ENCODE assay signal across 8 mouse cellular contexts in the genomic region with DNA sequence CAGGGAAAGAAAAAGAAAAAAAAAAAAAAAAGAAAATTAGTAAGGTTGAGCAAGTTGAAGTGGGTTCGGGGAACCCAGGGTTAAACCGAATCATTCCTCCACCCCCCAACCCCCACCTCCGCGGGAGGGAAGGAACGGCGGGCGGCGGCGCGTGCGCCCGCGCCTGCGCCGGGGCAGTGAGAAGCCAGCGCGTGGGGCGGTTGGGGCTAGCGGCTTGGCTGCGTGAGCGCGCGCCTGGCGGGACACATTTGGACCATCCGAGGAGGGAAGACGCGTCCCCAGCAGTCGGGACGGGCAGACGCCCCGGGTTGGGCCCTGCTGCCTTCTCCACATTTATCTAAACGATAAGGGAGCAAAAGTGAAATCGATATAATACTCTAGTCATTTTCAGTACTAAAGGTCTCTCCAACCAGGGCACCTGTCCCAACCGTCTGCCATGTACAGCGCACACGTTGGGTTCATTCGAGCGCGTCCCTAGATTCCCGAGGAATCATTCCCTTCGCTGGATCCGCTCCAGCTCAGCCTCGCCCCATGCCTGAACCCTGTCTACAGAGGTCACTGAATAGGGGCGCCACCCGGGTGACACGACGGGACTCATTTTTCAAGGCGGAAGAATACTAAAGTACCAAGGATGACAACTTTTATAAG. TPM values are rescaled to one million over a fixed set of nuclear protein-coding genes. Genes with fewer than 3 reads are reported as not detected.
DNase-seq lines count a peak whose midpoint lies in the region; ATAC-seq and TF ChIP-seq lines count a peak whose summit lies in the region.

No protein-coding gene starts in this region.

- no peak for TF ChIP-seq CTCF in bone marrow macrophage, adult 2 months (IDR thresholded peaks at IDR 0.05; ENCODE audit: low read depth, low read length)
- TF ChIP-seq CTCF in embryonic fibroblast, embryonic 13.5 days (IDR thresholded peaks at IDR 0.05; ENCODE audit: borderline replicate concordance, insufficient read depth, low read length): no peak
- TF ChIP-seq CTCF in stomach, postnatal 0 days (IDR thresholded peaks at IDR 0.05; ENCODE audit: low read depth): no peak

- peak; percentile 90 for DNase-seq in CD4-positive, CD25-positive, alpha-beta regulatory T cell, adult 2 months (ENCODE audit: low read depth, low spot score)
- peak; percentile 90 for DNase-seq in neural tube, embryonic 11.5 days (ENCODE audit: low spot score)
- peak; percentile 88 for DNase-seq in stomach, postnatal 0 days (ENCODE audit: low spot score)

- peak overlapping the region; percentile 97 for H3K27ac ChIP-seq in bone marrow macrophage, adult 2 months (ENCODE audit: insufficient read depth, low read depth, low read length)
- peak overlapping the region; percentile 97 for H3K27ac ChIP-seq in embryonic fibroblast, embryonic 13.5 days (ENCODE audit: insufficient read depth, low read length)
- peak overlapping the region; percentile 96 for H3K27ac ChIP-seq in heart, embryonic 12.5 days (ENCODE audit: poor library complexity, severe bottlenecking)
- peak overlapping the region; percentile 99 for H3K27ac ChIP-seq in kidney, embryonic 15.5 days
- H3K27ac ChIP-seq in liver, embryonic 16.5 days (ENCODE audit: low read length): peak overlapping the region; percentile 99
- H3K27ac ChIP-seq in neural tube, embryonic 11.5 days (ENCODE audit: low read depth, low read length): peak overlapping the region; percentile 97
- H3K27ac ChIP-seq in stomach, postnatal 0 days (replicated peaks): peak overlapping the region; percentile 100

- no peaks in the 10 kb centered on the region for H3K9me3 ChIP-seq in heart, embryonic 12.5 days (replicated peaks)
- H3K9me3 ChIP-seq in kidney, embryonic 15.5 days (replicated peaks): no peaks in the 10 kb centered on the region
- H3K9me3 ChIP-seq in liver, embryonic 16.5 days (replicated peaks; ENCODE audit: control insufficient read depth, low read length): no peaks in the 10 kb centered on the region
- no peaks in the 10 kb centered on the region for H3K9me3 ChIP-seq in neural tube, embryonic 11.5 days (ENCODE audit: control insufficient read depth, low read length)
- H3K9me3 ChIP-seq in stomach, postnatal 0 days (ENCODE audit: control insufficient read depth, low read length): no peaks in the 10 kb centered on the region

- H3K9ac ChIP-seq in heart, embryonic 12.5 days: peak overlapping the region; percentile 94
- H3K9ac ChIP-seq in kidney, embryonic 15.5 days: peak overlapping the region; percentile 99
- peak overlapping the region; percentile 100 for H3K9ac ChIP-seq in liver, embryonic 16.5 days (ENCODE audit: low read depth, low read length)
- peak overlapping the region; percentile 98 for H3K9ac ChIP-seq in neural tube, embryonic 11.5 days (ENCODE audit: low read length)
- H3K9ac ChIP-seq in stomach, postnatal 0 days (ENCODE audit: low read length): peak overlapping the region; percentile 67

- TF ChIP-seq EP300 in stomach, postnatal 0 days (optimal IDR thresholded peaks at IDR 0.05): no peak

- H3K4me1 ChIP-seq in bone marrow macrophage, adult 2 months (ENCODE audit: control insufficient read depth, insufficient read depth, low read length): peaks cover 40% of the 10 kb centered on the region
- peaks cover 19% of the 10 kb centered on the region for H3K4me1 ChIP-seq in embryonic fibroblast, embryonic 13.5 days (ENCODE audit: control insufficient read depth, insufficient read depth, low read length)
- H3K4me1 ChIP-seq in heart, embryonic 12.5 days (replicated peaks): peaks cover 68% of the 10 kb centered on the region
- H3K4me1 ChIP-seq in kidney, embryonic 15.5 days: peaks cover 66% of the 10 kb centered on the region
- H3K4me1 ChIP-seq in liver, embryonic 16.5 days (ENCODE audit: control insufficient read depth, low read depth, low read length): peaks cover 49% of the 10 kb centered on the region
- peaks cover 24% of the 10 kb centered on the region for H3K4me1 ChIP-seq in neural tube, embryonic 11.5 days (ENCODE audit: control insufficient read depth, insufficient read depth, low read length)
- peaks cover 5% of the 10 kb centered on the region; the same call in 1 of the 2 replicates for H3K4me1 ChIP-seq in stomach, postnatal 0 days (replicated peaks; ENCODE audit: control insufficient read depth, insufficient read depth)

- H3K4me2 ChIP-seq in heart, embryonic 12.5 days: peak overlapping the region; percentile 82
- peak overlapping the region; percentile 95 for H3K4me2 ChIP-seq in kidney, embryonic 15.5 days
- peak overlapping the region; percentile 92 for H3K4me2 ChIP-seq in liver, embryonic 16.5 days (ENCODE audit: low read depth, low read length)
- H3K4me2 ChIP-seq in neural tube, embryonic 11.5 days (ENCODE audit: low read depth): peak overlapping the region; percentile 86
- peak overlapping the region; percentile 90 for H3K4me2 ChIP-seq in stomach, postnatal 0 days (replicated peaks; ENCODE audit: low read depth)

- no peaks in the 10 kb centered on the region for H3K27me3 ChIP-seq in heart, embryonic 12.5 days (replicated peaks)
- H3K27me3 ChIP-seq in kidney, embryonic 15.5 days: no peaks in the 10 kb centered on the region
- peaks cover 2% of the 10 kb centered on the region; the same call in 1 of the 2 replicates for H3K27me3 ChIP-seq in liver, embryonic 16.5 days (ENCODE audit: control insufficient read depth, insufficient read depth, low read depth, low read length)
- H3K27me3 ChIP-seq in neural tube, embryonic 11.5 days (ENCODE audit: control insufficient read depth, insufficient read depth, low read length): no peaks in the 10 kb centered on the region
- H3K27me3 ChIP-seq in stomach, postnatal 0 days (ENCODE audit: control insufficient read depth, insufficient read depth, low read length): no peaks in the 10 kb centered on the region

- peak overlapping the region; percentile 84 for H3K4me3 ChIP-seq in bone marrow macrophage, adult 2 months (ENCODE audit: insufficient read depth, low read length)
- H3K4me3 ChIP-seq in embryonic fibroblast, embryonic 13.5 days (ENCODE audit: insufficient read depth, low read length): peak overlapping the region; percentile 44
- peak overlapping the region; percentile 78 for H3K4me3 ChIP-seq in heart, embryonic 12.5 days
- H3K4me3 ChIP-seq in kidney, embryonic 15.5 days (replicated peaks): peak overlapping the region; percentile 100
- H3K4me3 ChIP-seq in liver, embryonic 16.5 days (ENCODE audit: low read depth, low read length): peak overlapping the region; percentile 99
- H3K4me3 ChIP-seq in neural tube, embryonic 11.5 days (ENCODE audit: low read depth, low read length): peak overlapping the region; percentile 100
- peak overlapping the region; percentile 100 for H3K4me3 ChIP-seq in stomach, postnatal 0 days (ENCODE audit: low read depth, low read length)

- no peak for TF ChIP-seq POLR2A in bone marrow macrophage, adult 2 months (IDR thresholded peaks at IDR 0.05; ENCODE audit: borderline replicate concordance, low read depth, low read length)
- peak; percentile 70; the same call in 1 of the 2 replicates for TF ChIP-seq POLR2A in embryonic fibroblast, embryonic 13.5 days (IDR thresholded peaks at IDR 0.05; ENCODE audit: low read depth, low read length)

- peak; percentile 46 for ATAC-seq in heart, embryonic 12.5 days (ENCODE audit: insufficient number of reproducible peaks, low FRiP score)
- peak; percentile 54; the same call in 1 of the 2 replicates for ATAC-seq in kidney, embryonic 15.5 days (replicated peaks; ENCODE audit: low FRiP score)
- ATAC-seq in liver, embryonic 16.5 days (ENCODE audit: low read depth): peak; percentile 59
- ATAC-seq in neural tube, embryonic 11.5 days (ENCODE audit: insufficient read depth, low FRiP score, low TSS enrichment): peak; percentile 49
- peak; percentile 43 for ATAC-seq in stomach, postnatal 0 days (ENCODE audit: low FRiP score, low TSS enrichment)

- peaks cover 38% of the 10 kb centered on the region for H3K36me3 ChIP-seq in heart, embryonic 12.5 days
- peaks cover 37% of the 10 kb centered on the region for H3K36me3 ChIP-seq in kidney, embryonic 15.5 days
- peaks cover 26% of the 10 kb centered on the region for H3K36me3 ChIP-seq in liver, embryonic 16.5 days (ENCODE audit: control insufficient read depth, insufficient read depth)
- H3K36me3 ChIP-seq in neural tube, embryonic 11.5 days (ENCODE audit: control insufficient read depth, insufficient read depth, low read length): peaks cover 10% of the 10 kb centered on the region; the same call in 1 of the 2 replicates
- peaks cover 5% of the 10 kb centered on the region; the same call in 1 of the 2 replicates for H3K36me3 ChIP-seq in stomach, postnatal 0 days (ENCODE audit: control insufficient read depth, insufficient read depth, low read length)

- WGBS in heart, embryonic 12.5 days: 0% methylated on average over 48 of the region's 48 CpGs
- WGBS in kidney, embryonic 15.5 days: under 1% methylated on average over 48 of the region's 48 CpGs
- WGBS in liver, embryonic 16.5 days (ENCODE audit: insufficient replicate concordance): under 1% methylated on average over 48 of the region's 48 CpGs
- 0% methylated on average over 47 of the region's 48 CpGs for WGBS in neural tube, embryonic 11.5 days
- under 1% methylated on average over 47 of the region's 48 CpGs for WGBS in stomach, postnatal 0 days

RNA-seq across cellular contexts. Expression of a gene that starts 0.6 kb away (rescaled TPM):
- polyA plus RNA-seq in bone marrow macrophage, adult 2 months (2012; ENCODE audit: insufficient read depth, insufficient read length, missing spikeins): 1,781 and 1,801 TPM in 2 replicates
- 1,131 and 1,278 TPM in 2 replicates for polyA plus RNA-seq in embryonic fibroblast, embryonic 13.5 days (2011; ENCODE audit: insufficient read length, low read depth, missing spikeins)
- polyA plus RNA-seq in heart, embryonic 12.5 days (2016; fragmentation: Nextera tagmentation; extraction: Ambion mirVana): 1,661 and 1,678 TPM in 2 replicates
- polyA plus RNA-seq in kidney, embryonic 15.5 days (2015; fragmentation: Nextera tagmentation; extraction: Ambion mirVana): 1,914 and 2,031 TPM in 2 replicates
- polyA plus RNA-seq in liver, embryonic 16.5 days (2015; fragmentation: Nextera tagmentation; extraction: Ambion mirVana): 899 and 965 TPM in 2 replicates
- polyA plus RNA-seq in neural tube, embryonic 11.5 days (2014; fragmentation: Nextera tagmentation; extraction: Ambion mirVana): 1,399 and 1,464 TPM in 2 replicates
- polyA plus RNA-seq in stomach, postnatal 0 days (2015; fragmentation: Nextera tagmentation; extraction: Ambion mirVana): 1,446 and 1,550 TPM in 2 replicates

RNA-seq across cellular contexts. Expression of a gene that starts 2.0 kb away (rescaled TPM):
- polyA plus RNA-seq in bone marrow macrophage, adult 2 months (2012; ENCODE audit: insufficient read depth, insufficient read length, missing spikeins): 4.7 and 7.4 TPM in 2 replicates
- polyA plus RNA-seq in embryonic fibroblast, embryonic 13.5 days (2011; ENCODE audit: insufficient read length, low read depth, missing spikeins): 15.6 and 31.0 TPM in 2 replicates
- 238 and 239 TPM in 2 replicates for polyA plus RNA-seq in heart, embryonic 12.5 days (2016; fragmentation: Nextera tagmentation; extraction: Ambion mirVana)
- polyA plus RNA-seq in kidney, embryonic 15.5 days (2015; fragmentation: Nextera tagmentation; extraction: Ambion mirVana): 30.3 and 38.5 TPM in 2 replicates
- polyA plus RNA-seq in liver, embryonic 16.5 days (2015; fragmentation: Nextera tagmentation; extraction: Ambion mirVana): 11.6 and 22.1 TPM in 2 replicates
- polyA plus RNA-seq in neural tube, embryonic 11.5 days (2014; fragmentation: Nextera tagmentation; extraction: Ambion mirVana): 39.3 and 48.9 TPM in 2 replicates
- polyA plus RNA-seq in stomach, postnatal 0 days (2015; fragmentation: Nextera tagmentation; extraction: Ambion mirVana): 9.6 and 10.8 TPM in 2 replicates

RNA-seq across cellular contexts. Expression of a gene that starts 7.8 kb away (rescaled TPM):
- polyA plus RNA-seq in bone marrow macrophage, adult 2 months (2012; ENCODE audit: insufficient read depth, insufficient read length, missing spikeins): 99.9 and 110 TPM in 2 replicates
- 75.9 and 81.1 TPM in 2 replicates for polyA plus RNA-seq in embryonic fibroblast, embryonic 13.5 days (2011; ENCODE audit: insufficient read length, low read depth, missing spikeins)
- 227 and 229 TPM in 2 replicates for polyA plus RNA-seq in heart, embryonic 12.5 days (2016; fragmentation: Nextera tagmentation; extraction: Ambion mirVana)
- 178 and 186 TPM in 2 replicates for polyA plus RNA-seq in kidney, embryonic 15.5 days (2015; fragmentation: Nextera tagmentation; extraction: Ambion mirVana)
- 74.5 and 79.2 TPM in 2 replicates for polyA plus RNA-seq in liver, embryonic 16.5 days (2015; fragmentation: Nextera tagmentation; extraction: Ambion mirVana)
- polyA plus RNA-seq in neural tube, embryonic 11.5 days (2014; fragmentation: Nextera tagmentation; extraction: Ambion mirVana): 142 and 146 TPM in 2 replicates
- 120 and 121 TPM in 2 replicates for polyA plus RNA-seq in stomach, postnatal 0 days (2015; fragmentation: Nextera tagmentation; extraction: Ambion mirVana)

RNA-seq across cellular contexts. Expression of a gene that starts 8.0 kb away (rescaled TPM):
- polyA plus RNA-seq in bone marrow macrophage, adult 2 months (2012; ENCODE audit: insufficient read depth, insufficient read length, missing spikeins): 70.1 and 76.6 TPM in 2 replicates
- polyA plus RNA-seq in embryonic fibroblast, embryonic 13.5 days (2011; ENCODE audit: insufficient read length, low read depth, missing spikeins): 14.9 and 19.5 TPM in 2 replicates
- polyA plus RNA-seq in heart, embryonic 12.5 days (2016; fragmentation: Nextera tagmentation; extraction: Ambion mirVana): 67.4 and 70.1 TPM in 2 replicates
- polyA plus RNA-seq in kidney, embryonic 15.5 days (2015; fragmentation: Nextera tagmentation; extraction: Ambion mirVana): 115 and 122 TPM in 2 replicates
- 76.4 and 79.6 TPM in 2 replicates for polyA plus RNA-seq in liver, embryonic 16.5 days (2015; fragmentation: Nextera tagmentation; extraction: Ambion mirVana)
- 86.4 and 92.9 TPM in 2 replicates for polyA plus RNA-seq in neural tube, embryonic 11.5 days (2014; fragmentation: Nextera tagmentation; extraction: Ambion mirVana)
- 62.8 and 70.5 TPM in 2 replicates for polyA plus RNA-seq in stomach, postnatal 0 days (2015; fragmentation: Nextera tagmentation; extraction: Ambion mirVana)

RNA-seq across cellular contexts. Expression of a gene that starts 14.2 kb away (rescaled TPM):
- polyA plus RNA-seq in bone marrow macrophage, adult 2 months (2012; ENCODE audit: insufficient read depth, insufficient read length, missing spikeins): 86.8 and 101 TPM in 2 replicates
- polyA plus RNA-seq in embryonic fibroblast, embryonic 13.5 days (2011; ENCODE audit: insufficient read length, low read depth, missing spikeins): 91.1 and 106 TPM in 2 replicates
- polyA plus RNA-seq in heart, embryonic 12.5 days (2016; fragmentation: Nextera tagmentation; extraction: Ambion mirVana): 164 and 170 TPM in 2 replicates
- 181 and 202 TPM in 2 replicates for polyA plus RNA-seq in kidney, embryonic 15.5 days (2015; fragmentation: Nextera tagmentation; extraction: Ambion mirVana)
- polyA plus RNA-seq in liver, embryonic 16.5 days (2015; fragmentation: Nextera tagmentation; extraction: Ambion mirVana): 57.5 and 59.7 TPM in 2 replicates
- polyA plus RNA-seq in neural tube, embryonic 11.5 days (2014; fragmentation: Nextera tagmentation; extraction: Ambion mirVana): 146 and 152 TPM in 2 replicates
- polyA plus RNA-seq in stomach, postnatal 0 days (2015; fragmentation: Nextera tagmentation; extraction: Ambion mirVana): 77.7 and 79.4 TPM in 2 replicates

Comparison
In these comparisons a context has a peak if more than half of its experiments do, and no peak if none do; other contexts are left out.
1. Peak in every context shown above with its lines: DNase-seq, ATAC-seq, H3K4me3 ChIP-seq and H3K27ac ChIP-seq.
2. H3K4me3 ChIP-seq: peak in every context shown above with its lines; median percentile 100 in kidney, embryonic 15.5 days; 100 in neural tube, embryonic 11.5 days; 100 in stomach, postnatal 0 days; 99 in liver, embryonic 16.5 days; 84 in bone marrow macrophage, adult 2 months; 78 in heart, embryonic 12.5 days; 44 in embryonic fibroblast, embryonic 13.5 days.